Mouse (Mus musculus) forebrain, embryonic 16.5 days (tissue): ENCODE measurements around the gene Tulp4. TPM values are rescaled to one million over a fixed set of nuclear protein-coding genes. Genes with fewer than 3 reads are reported as not detected.

Experiments
- ATAC-seq: fragments of 200-750 bp; cut with Nextera tagmentation; 2 replicates; pipeline ENCODE4 v1.8.0; 2017; ENCODE audit warnings: mild to moderate bottlenecking, moderate library complexity
- H3K27ac ChIP-seq: fragments of 300-500 bp; sonication (generic); 2 replicates; pipeline ENCODE4 v1.5.1; 2014; ENCODE audit warnings: low read length, control low read depth
- H3K27me3 ChIP-seq: fragments of 300-500 bp; sonication (generic); replicated peaks from 2 replicates; pipeline ENCODE4 v1.6.1; 2014; ENCODE audit warnings: low read length; ENCODE audit not compliant: control insufficient read depth, insufficient read depth
- H3K36me3 ChIP-seq: fragments of 300-500 bp; sonication (generic); 2 replicates; pipeline ENCODE4 v1.6.1; 2014; ENCODE audit not compliant: control insufficient read depth, insufficient read depth
- H3K4me1 ChIP-seq: fragments of 300-500 bp; sonication (generic); replicated peaks from 2 replicates; pipeline ENCODE4 v1.6.1; 2014; ENCODE audit warnings: low read length; ENCODE audit not compliant: control insufficient read depth, insufficient read depth
- H3K4me2 ChIP-seq: fragments of 300-500 bp; sonication (generic); 2 replicates; pipeline ENCODE4 v1.6.1; 2014; ENCODE audit warnings: mild to moderate bottlenecking, low read length, control low read depth
- H3K4me3 ChIP-seq: fragments of 300-500 bp; sonication (generic); replicated peaks from 2 replicates; pipeline ENCODE4 v1.5.1; 2014; ENCODE audit warnings: mild to moderate bottlenecking, low read length, control low read depth
- H3K9ac ChIP-seq: fragments of 300-500 bp; sonication (generic); replicated peaks from 2 replicates; pipeline ENCODE4 v1.6.1; 2014; ENCODE audit warnings: low read depth, low read length, control low read depth
- H3K9me3 ChIP-seq: fragments of 300-500 bp; sonication (generic); 2 replicates; pipeline ENCODE4 v1.6.1; 2016; ENCODE audit warnings: low read length; ENCODE audit not compliant: control insufficient read depth
- WGBS: fragments of 180-500 bp; shearing (Covaris S2); extraction: QIAGEN DNeasy Blood & Tissue Kit; methylation state at CpG from one replicate; pipeline ENCODE4 v1.1.7; 2014; 5-methylcytosine and 5-hydroxymethylcytosine counted together
- polyA plus RNA-seq: library from polyadenylated mRNA; unstranded; fragments of >200 nt; fragmentation: Nextera tagmentation; extraction: Ambion mirVana; gene quantifications from 2 replicates; pipeline ENCODE4 v1.2.1, GENCODE M21; 2015

Gene Tulp4
- polyA plus RNA-seq, 1 experiment from 2014 or later: 167 TPM

GRCm38 (mm10) chr17:6145244-6145643 lies 39.0 kb downstream of the Tulp4 start:
- no peaks in the 10 kb centered on the region; the same call in 1 of the 2 replicates for H3K4me1 ChIP-seq
- WGBS: 95% methylated on average over 2 of the region's 2 CpGs

GRCm38 (mm10) chr17:6152941-6153340 lies 46.7 kb downstream of the Tulp4 start:
- no peaks in the 10 kb centered on the region for H3K36me3 ChIP-seq
- H3K9ac ChIP-seq: no peak overlapping the region
- ATAC-seq: no peak
- 0 out of 2 replicates have a peak, but pooled peaks cover 4% of the 10 kb centered on the region for H3K4me1 ChIP-seq
- no peak overlapping the region for H3K4me2 ChIP-seq
- 94% methylated on average over 4 of the region's 4 CpGs for WGBS
- no peak overlapping the region for H3K4me3 ChIP-seq
- H3K27ac ChIP-seq: no peak overlapping the region
- H3K9me3 ChIP-seq: no peaks in the 10 kb centered on the region
- no peaks in the 10 kb centered on the region for H3K27me3 ChIP-seq

More at GRCm38 (mm10) chr17:6145244-6145643, 39.0 kb downstream of the Tulp4 start:
- Histone ChIP-seq H3K4me2 (no peak overlapping the region), H3K4me3 (no peak overlapping the region), H3K27ac (no peak overlapping the region), H3K36me3 (no peaks in the 10 kb centered on the region), H3K9me3 (no peaks in the 10 kb centered on the region), H3K27me3 (no peaks in the 10 kb centered on the region), H3K9ac (no peak overlapping the region)
- ATAC-seq: no peak

GRCm38 (mm10) chr17:6153581-6153980 lies 47.3 kb downstream of the Tulp4 start:
- Histone ChIP-seq H3K9ac (no peak overlapping the region), H3K4me2 (no peak overlapping the region), H3K9me3 (no peaks in the 10 kb centered on the region), H3K36me3 (no peaks in the 10 kb centered on the region), H3K27ac (no peak overlapping the region), H3K27me3 (no peaks in the 10 kb centered on the region), H3K4me3 (no peak overlapping the region), H3K4me1 (0 out of 2 replicates have a peak, but pooled peaks cover 4% of the 10 kb centered on the region)
- WGBS: 86% methylated on average over 4 of the region's 4 CpGs
- no peak for ATAC-seq

- H3K27me3 ChIP-seq: no peaks in the 10 kb centered on the region
- H3K9me3 ChIP-seq: no peaks in the 10 kb centered on the region
- 0 out of 2 replicates have a peak, but pooled peaks cover 4% of the 10 kb centered on the region for H3K4me1 ChIP-seq
- no peak overlapping the region for H3K9ac ChIP-seq
- H3K4me3 ChIP-seq: no peak overlapping the region
- WGBS: 82% methylated on average over 4 of the region's 4 CpGs
- no peaks in the 10 kb centered on the region for H3K36me3 ChIP-seq
- no peak for ATAC-seq
- H3K27ac ChIP-seq: no peak overlapping the region
- no peak overlapping the region for H3K4me2 ChIP-seq
Measured at GRCm38 (mm10) chr17:6154366-6154765, 48.1 kb downstream of the Tulp4 start.

GRCm38 (mm10) chr17:6160495-6160894 lies 54.3 kb downstream of the Tulp4 start:
- 96% methylated on average over 6 of the region's 6 CpGs for WGBS
- H3K27me3 ChIP-seq: no peaks in the 10 kb centered on the region
- no peak overlapping the region for H3K4me3 ChIP-seq
- H3K9me3 ChIP-seq: no peaks in the 10 kb centered on the region
- no peak for ATAC-seq
- no peak overlapping the region for H3K27ac ChIP-seq
- H3K9ac ChIP-seq: no peak overlapping the region
- no peaks in the 10 kb centered on the region for H3K36me3 ChIP-seq
- 0 out of 2 replicates have a peak, but pooled peaks cover 4% of the 10 kb centered on the region for H3K4me1 ChIP-seq
- no peak overlapping the region for H3K4me2 ChIP-seq

- Histone ChIP-seq H3K9me3 (no peaks in the 10 kb centered on the region), H3K4me1 (no peaks in the 10 kb centered on the region), H3K9ac (no peak overlapping the region), H3K27me3 (no peaks in the 10 kb centered on the region), H3K4me3 (no peak overlapping the region), H3K4me2 (no peak overlapping the region), H3K36me3 (no peaks in the 10 kb centered on the region), H3K27ac (no peak overlapping the region)
- WGBS: 78% methylated on average over 9 of the region's 9 CpGs
- ATAC-seq: no peak
Measured at GRCm38 (mm10) chr17:6161916-6162315, 55.7 kb downstream of the Tulp4 start.

- H3K9me3 ChIP-seq: no peaks in the 10 kb centered on the region
- H3K27me3 ChIP-seq: no peaks in the 10 kb centered on the region
- WGBS: 71% methylated on average over 1 of the region's 1 CpGs
- H3K27ac ChIP-seq: no peak overlapping the region
- no peaks in the 10 kb centered on the region for H3K36me3 ChIP-seq
- ATAC-seq: no peak
- no peak overlapping the region for H3K9ac ChIP-seq
- no peaks in the 10 kb centered on the region for H3K4me1 ChIP-seq
- H3K4me2 ChIP-seq: no peak overlapping the region
- H3K4me3 ChIP-seq: no peak overlapping the region
Measured at GRCm38 (mm10) chr17:6162761-6163160, 56.5 kb downstream of the Tulp4 start.

GRCm38 (mm10) chr17:6164911-6165310 lies 58.7 kb downstream of the Tulp4 start:
- Histone ChIP-seq H3K4me1 (no peaks in the 10 kb centered on the region), H3K9ac (no peak overlapping the region), H3K9me3 (no peaks in the 10 kb centered on the region), H3K36me3 (no peaks in the 10 kb centered on the region), H3K4me3 (no peak overlapping the region), H3K4me2 (no peak overlapping the region), H3K27ac (no peak overlapping the region), H3K27me3 (no peaks in the 10 kb centered on the region)
- ATAC-seq: no peak
- WGBS: 77% methylated on average over 4 of the region's 4 CpGs

GRCm38 (mm10) chr17:6172440-6172839 lies 66.2 kb downstream of the Tulp4 start:
- Histone ChIP-seq H3K4me3 (no peak overlapping the region), H3K27ac (no peak overlapping the region), H3K27me3 (no peaks in the 10 kb centered on the region), H3K36me3 (no peaks in the 10 kb centered on the region; the same call in 1 of the 2 replicates), H3K9me3 (peaks cover 2% of the 10 kb centered on the region; the same call in 1 of the 2 replicates), H3K4me1 (peaks cover 10% of the 10 kb centered on the region), H3K4me2 (no peak overlapping the region), H3K9ac (no peak overlapping the region)
- no peak for ATAC-seq
- WGBS: 78% methylated on average over 7 of the region's 7 CpGs
